Mouse (Mus musculus): ENCODE measurements around the gene Gm21119.
"Not testable (repeated sequence)": the region's sequence is repeated elsewhere in the genome, so short reads cannot be mapped to it uniquely, and the experiment has no call there.

- not testable (repeated sequence) for TF ChIP-seq POLR2A (IDR thresholded peaks at IDR 0.05; ENCODE audit: low read depth, low read length); CTCF (IDR thresholded peaks at IDR 0.05; ENCODE audit: extremely low read depth, insufficient read length, insufficient replicate concordance, low read depth, low read length)
Measured at GRCm38 (mm10) chr8:20652976-20653375, 38.3 kb downstream of the Gm21119 start.
